ENCODE assay signal across 8 mouse cellular contexts in the genomic region with DNA sequence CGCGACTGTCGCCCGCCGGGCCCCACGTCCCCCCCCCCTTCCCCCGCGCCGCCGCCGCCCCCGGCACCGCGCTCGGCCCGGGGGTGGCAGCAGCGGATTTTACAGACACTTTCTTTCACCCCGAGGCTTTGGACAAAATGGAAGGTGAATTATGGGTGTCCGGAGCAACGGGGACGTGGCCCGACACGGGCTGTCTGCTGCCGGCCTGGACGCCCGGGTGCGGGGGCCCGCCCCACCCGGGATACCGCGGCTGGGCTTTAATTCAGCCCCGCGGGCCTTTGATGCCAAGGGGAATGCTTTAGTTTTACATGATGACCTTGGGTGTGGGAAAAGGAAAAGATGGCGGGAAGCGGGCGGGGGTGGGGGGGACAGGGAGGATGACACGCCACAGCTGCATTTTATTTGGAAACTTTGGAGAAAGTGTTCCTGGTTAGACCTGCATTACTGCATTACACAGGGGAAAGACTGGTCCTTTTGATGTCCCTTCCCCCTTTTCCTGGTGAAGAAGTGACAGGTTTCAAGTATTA. TPM values are rescaled to one million over a fixed set of nuclear protein-coding genes. Genes with fewer than 3 reads are reported as not detected.
DNase-seq lines count a peak whose midpoint lies in the region; ATAC-seq and TF ChIP-seq lines count a peak whose summit lies in the region.

No protein-coding gene starts in this region.

- H3K4me3 ChIP-seq in kidney, adult 2 months (ENCODE audit: insufficient read depth, low read depth, low read length), result peak overlapping the region; percentile 92
- H3K4me3 ChIP-seq in liver, postnatal 0 days (ENCODE audit: low read depth, low read length), result peak overlapping the region; percentile 86

- no peaks in the 10 kb centered on the region for H3K27me3 ChIP-seq in kidney, adult 2 months (replicated peaks; ENCODE audit: control insufficient read depth, insufficient read depth, low read length)
- H3K27me3 ChIP-seq in liver, postnatal 0 days (ENCODE audit: insufficient read depth, low read length), result no peaks in the 10 kb centered on the region

- H3K27ac ChIP-seq in kidney, adult 2 months (ENCODE audit: insufficient read depth, low read depth, low read length), result no peak overlapping the region; the same call in 1 of the 2 replicates
- peak overlapping the region; percentile 79 for H3K27ac ChIP-seq in liver, postnatal 0 days (ENCODE audit: low read depth)

- WGBS in kidney, adult 2 months, result under 1% methylated on average over 35 of the region's 37 CpGs
- WGBS in liver, postnatal 0 days (ENCODE audit: insufficient replicate concordance), result 17% methylated on average over 20 of the region's 37 CpGs

- peak overlapping the region; percentile 90 for H3K9ac ChIP-seq in liver, postnatal 0 days (replicated peaks)

- no peak for TF ChIP-seq CTCF in kidney, adult 2 months (conservative IDR thresholded peaks at IDR 0.05; ENCODE audit: insufficient read depth, insufficient read length, low read depth, low read length)
- no peak for TF ChIP-seq CTCF in brain, embryonic 14.5 days (IDR thresholded peaks at IDR 0.05; ENCODE audit: borderline replicate concordance, extremely low read depth, insufficient read depth, insufficient read length)
- no peak for TF ChIP-seq CTCF in liver, postnatal 0 days (IDR thresholded peaks at IDR 0.05; ENCODE audit: low read depth)

- no peaks in the 10 kb centered on the region for H3K9me3 ChIP-seq in liver, postnatal 0 days (ENCODE audit: low read length)

- no peaks in the 10 kb centered on the region for H3K4me1 ChIP-seq in kidney, adult 2 months (ENCODE audit: control insufficient read depth, insufficient read depth, low read length)
- peaks cover 2% of the 10 kb centered on the region; the same call in 1 of the 2 replicates for H3K4me1 ChIP-seq in liver, postnatal 0 days (ENCODE audit: insufficient read depth)

- no peak for TF ChIP-seq POLR2A in kidney, adult 2 months (IDR thresholded peaks at IDR 0.05; ENCODE audit: low read depth, low read length)
- no peak for TF ChIP-seq POLR2A in brain, embryonic 14.5 days (IDR thresholded peaks at IDR 0.05; ENCODE audit: borderline replicate concordance, extremely low read depth, insufficient read depth, insufficient read length, poor library complexity, severe bottlenecking)

- peak overlapping the region; percentile 81 for H3K4me2 ChIP-seq in liver, postnatal 0 days (ENCODE audit: low read depth, low read length)

- no peaks in the 10 kb centered on the region for H3K36me3 ChIP-seq in kidney, adult 2 months (ENCODE audit: control insufficient read depth, insufficient read depth, low read length)
- H3K36me3 ChIP-seq in liver, postnatal 0 days (replicated peaks; ENCODE audit: insufficient read depth, low read length), result peaks cover 2% of the 10 kb centered on the region

- DNase-seq in kidney, adult 2 months, result peak; percentile 3
- no peak for DNase-seq in kidney, postnatal 14 days
- DNase-seq in 416B (ENCODE audit: low read depth), result peak; percentile 6
- DNase-seq in brain, embryonic 14.5 days (ENCODE audit: low read depth), result peak; percentile 16
- peak; percentile 7 for DNase-seq in heart, postnatal 4 days
- DNase-seq in liver, postnatal 0 days, result peak; percentile 22
- DNase-seq in right cerebral cortex, adult 18-20 months, result no peak

- TF ChIP-seq EP300 in liver, postnatal 0 days (IDR thresholded peaks at IDR 0.05; ENCODE audit: low read depth), result no peak

- ATAC-seq in liver, postnatal 0 days, result no peak
- ATAC-seq in granulocyte monocyte progenitor cell, adult 5-6 weeks (replicated peaks; ENCODE audit: poor library complexity, severe bottlenecking), result no peak

RNA-seq across cellular contexts. Expression of a gene that starts 1.3 kb away (rescaled TPM):
- polyA plus RNA-seq in kidney, adult 2 months (2012; rRNA removed), result 15.0 and 17.0 TPM in 2 replicates
- polyA plus RNA-seq in brain, embryonic 14.5 days (2012; rRNA removed), result 329 and 348 TPM in 2 replicates
- total RNA-seq in heart, postnatal 4 days (2021), result 100 to 1,000 TPM; 117 to 137 TPM
- 80.3 and 91.7 TPM in 2 replicates for polyA plus RNA-seq in liver, postnatal 0 days (2015; fragmentation: Nextera tagmentation; extraction: Ambion mirVana)
- 66.0 and 79.2 TPM in 2 replicates for total RNA-seq in granulocyte monocyte progenitor cell, adult 5-6 weeks (2014; fragmentation: Nextera tagmentation)
- total RNA-seq in granulocyte monocyte progenitor cell, adult 5-6 weeks (2017), result 129 and 138 TPM in 2 replicates

Comparison
In these comparisons a context has a peak if more than half of its experiments do, and no peak if none do; other contexts are left out.
1. DNase-seq: peak in kidney, adult 2 months (single experiment), 416B (single experiment), brain, embryonic 14.5 days (single experiment), heart, postnatal 4 days (single experiment) and liver, postnatal 0 days (single experiment); none in kidney, postnatal 14 days (single experiment) and right cerebral cortex, adult 18-20 months (single experiment).